Mouse (Mus musculus): ENCODE measurements at regions not wholly inside any gene's neighbourhood (a gene's known extent, or its start where the extent isn't known, plus 50 kb on each side); places are given as distances from the start of the nearest gene placed in this dataset.

DNA sequence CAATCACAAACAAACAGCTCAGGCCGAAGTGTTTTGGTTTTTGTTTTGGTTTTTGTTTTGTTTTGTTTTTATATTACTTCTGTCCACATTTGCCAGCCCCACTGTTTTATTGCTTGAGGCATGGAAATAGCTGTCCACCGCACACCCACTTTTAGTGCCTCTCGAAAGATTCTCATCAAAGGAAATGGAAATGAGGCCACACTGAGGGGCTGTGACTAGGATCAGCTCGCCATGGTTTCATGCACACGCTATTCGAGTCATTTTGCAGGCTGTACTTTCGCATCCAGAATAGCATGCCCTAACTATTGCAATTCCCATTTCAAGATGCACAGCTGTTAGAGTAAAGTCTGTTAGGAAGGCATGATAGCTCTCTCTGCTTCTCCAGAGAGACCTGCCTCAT, 1543.4 kb upstream of the Tenm3 start:
- DNase-seq (ENCODE audit: low spot score in 2 of 2), result peak in 1 of 2 experiments; percentile 7
- intact Hi-C loops (cut with DNase I), result no loop called here

DNA sequence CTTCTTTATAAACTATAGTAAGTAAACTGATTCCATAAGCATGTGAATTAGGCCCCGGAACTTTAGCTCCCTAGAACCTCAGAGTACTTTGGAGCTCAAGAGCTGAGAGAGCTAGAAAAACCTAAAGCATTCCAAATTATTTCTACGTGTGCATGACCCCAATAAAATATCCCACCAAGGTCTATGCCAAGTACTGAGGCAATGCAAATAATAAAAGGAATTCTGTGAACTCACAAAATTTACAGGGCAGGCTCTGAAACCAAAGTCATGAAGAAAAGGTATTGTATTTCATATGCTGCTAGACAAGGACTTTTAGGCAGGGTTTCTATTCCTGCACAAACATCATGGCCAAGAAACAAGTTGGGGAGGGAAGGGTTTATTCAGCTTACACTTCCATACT, 1539.9 kb upstream of the Tenm3 start:
- intact Hi-C loops (cut with DNase I), result no loop called here
- no peak for DNase-seq (ENCODE audit: low spot score in 2 of 2)

GRCm38 (mm10) chr8:50379745-50380144, 1536.0 kb upstream of the Tenm3 start:
- no peak for DNase-seq (ENCODE audit: low spot score in 2 of 2)
- intact Hi-C loops (cut with DNase I), result no loop called here

DNA sequence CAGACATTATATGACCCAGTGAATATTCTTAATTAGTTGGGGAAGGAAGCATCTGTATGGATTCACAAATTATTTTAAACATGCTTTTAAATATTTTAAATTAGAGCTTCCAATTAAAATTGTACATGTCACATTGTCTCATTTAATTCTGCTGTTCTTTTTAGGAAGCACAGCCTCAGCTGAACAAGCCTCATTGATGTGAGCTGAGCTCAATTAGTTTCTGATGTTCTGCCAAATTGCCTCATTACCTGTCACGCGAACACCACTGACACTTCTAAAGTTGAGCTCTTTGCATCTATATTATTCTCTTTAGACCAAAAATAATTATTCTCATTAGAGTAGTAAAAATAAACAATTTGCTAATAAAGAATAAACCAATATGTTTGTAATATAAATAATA, 1530.0 kb upstream of the Tenm3 start:
- intact Hi-C loops (cut with DNase I), result no loop called here
- DNase-seq (ENCODE audit: low spot score in 2 of 2), result no peak

GRCm38 (mm10) chr8:50326485-50326884, 1482.7 kb upstream of the Tenm3 start:
- no peak for DNase-seq (ENCODE audit: low spot score in 2 of 2)
- intact Hi-C loops (cut with DNase I), result no loop called here

DNA sequence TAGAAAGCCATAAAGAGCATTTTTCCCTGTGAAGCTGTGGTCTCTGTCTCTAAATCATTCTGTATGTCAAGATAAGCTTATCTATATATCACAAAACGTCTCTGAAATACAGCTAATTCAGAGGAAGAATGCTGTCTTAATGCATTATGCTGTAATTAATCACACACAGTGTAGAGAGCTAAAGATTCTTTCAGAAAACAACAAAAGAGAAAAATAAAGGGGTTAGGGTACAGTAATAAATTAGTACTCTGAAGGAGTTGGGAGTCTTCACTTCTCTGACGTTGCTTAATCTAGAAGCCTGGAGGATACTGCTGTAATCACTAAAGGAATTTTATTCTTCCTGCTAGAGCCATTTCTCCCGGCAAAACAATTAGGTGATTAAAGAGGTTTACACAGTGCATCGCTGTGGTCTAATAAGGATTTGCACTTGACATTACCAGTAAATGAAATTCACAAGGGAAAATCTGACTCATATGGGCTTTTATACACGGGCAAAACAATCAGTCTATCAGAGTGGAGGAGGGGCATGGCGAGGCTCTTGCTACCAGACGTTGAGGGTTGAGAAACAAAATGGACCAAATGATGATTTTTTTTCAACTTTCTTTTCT, 1477.7 kb upstream of the Tenm3 start:
- intact Hi-C loops (cut with DNase I), result no loop called here
- no peak for DNase-seq (ENCODE audit: low spot score in 2 of 2)

DNA sequence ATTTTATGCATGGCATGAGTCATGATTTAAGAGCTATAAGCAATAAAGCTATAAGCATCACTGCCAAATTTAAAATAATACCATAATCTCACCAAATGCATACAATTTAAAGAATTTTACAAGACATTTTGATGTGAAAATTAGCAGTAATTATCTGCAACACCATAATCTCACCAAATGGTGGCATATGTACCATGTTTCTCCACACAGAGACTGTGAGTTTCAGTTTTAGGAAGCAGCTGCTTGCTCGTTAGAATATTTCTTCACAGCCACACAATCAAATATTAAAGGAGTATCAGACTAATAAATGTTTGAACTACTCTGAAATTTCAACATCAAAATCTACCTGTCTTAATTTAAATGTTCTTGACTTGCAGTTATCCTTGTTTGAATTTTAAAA, 1472.9 kb upstream of the Tenm3 start:
- DNase-seq (ENCODE audit: low spot score in 2 of 2), result no peak
- intact Hi-C loops (cut with DNase I), result loop anchor here (10.0 kb wide), 1 partner anchor 598 kb away; no protein-coding TSS in a partner anchor

DNA sequence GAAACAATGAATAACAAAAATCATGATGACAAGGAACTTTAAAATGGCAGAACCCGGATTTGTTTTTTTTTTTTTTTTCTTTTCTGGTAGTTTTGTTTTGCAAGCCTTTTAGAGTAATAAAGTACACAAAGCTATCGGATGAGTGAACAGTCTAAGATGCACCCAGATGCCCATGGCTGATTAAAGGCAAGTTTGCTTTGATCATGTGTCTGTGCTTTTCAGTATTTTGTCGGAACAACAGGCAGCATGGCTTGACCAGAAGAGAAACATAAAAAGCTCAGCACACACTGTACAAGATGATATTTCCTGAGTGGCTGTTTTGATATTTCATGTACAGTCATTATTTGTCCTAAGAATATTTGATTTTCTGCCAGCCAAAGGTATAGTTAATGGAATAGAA, 1466.6 kb upstream of the Tenm3 start:
- no peak for DNase-seq (ENCODE audit: low spot score in 2 of 2)
- intact Hi-C loops (cut with DNase I), result loop anchor here (10.0 kb wide), 1 partner anchor 604 kb away; no protein-coding TSS in a partner anchor

- intact Hi-C loops (cut with DNase I), result no loop called here
Observed at GRCm38 (mm10) chr8:50300316-50300715, 1456.6 kb upstream of the Tenm3 start.

DNA sequence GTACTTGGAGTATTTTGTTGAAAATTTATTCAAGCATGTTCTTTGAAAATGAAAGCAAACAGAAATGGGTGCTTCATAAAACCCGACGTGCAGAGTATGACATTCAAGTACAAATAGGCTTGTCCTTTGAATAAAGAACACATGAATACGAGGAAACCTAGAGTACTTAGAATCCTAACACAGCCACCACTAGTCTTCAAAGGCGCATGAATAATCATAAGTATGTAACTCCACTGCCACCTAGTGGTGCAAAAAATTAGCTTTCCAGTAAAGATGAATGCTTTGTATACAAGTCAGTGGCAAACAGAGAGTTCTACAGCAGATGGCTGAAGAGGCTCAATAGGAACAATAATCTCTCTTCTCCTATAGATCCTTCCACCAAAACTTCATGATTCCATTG, 1449.8 kb upstream of the Tenm3 start:
- intact Hi-C loops (cut with DNase I), result no loop called here
- DNase-seq (ENCODE audit: low spot score in 2 of 2), result peak; percentile 89 to 96

More at GRCm38 (mm10) chr8:50300316-50300715, 1456.6 kb upstream of the Tenm3 start:
- no peak for DNase-seq (ENCODE audit: low spot score in 2 of 2)

DNA sequence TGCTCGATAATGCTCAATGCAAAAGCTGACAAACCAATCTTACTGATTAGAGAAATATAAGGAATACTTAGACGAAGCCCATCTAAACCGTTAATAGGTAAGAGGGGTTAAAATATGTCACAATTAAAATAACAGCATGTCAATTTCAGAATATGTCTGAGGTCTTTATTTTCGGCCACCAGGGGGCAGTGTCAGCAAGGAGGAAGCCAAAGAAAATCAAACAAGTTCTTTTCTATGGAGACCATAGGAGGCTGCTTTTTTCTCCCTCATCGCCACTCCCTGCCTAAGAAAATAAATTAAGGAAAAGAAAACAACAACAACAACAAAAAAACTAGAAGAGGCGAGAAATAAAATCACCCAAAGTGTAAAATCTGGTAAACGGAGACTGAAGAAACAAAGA, 1448.4 kb upstream of the Tenm3 start:
- intact Hi-C loops (cut with DNase I), result no loop called here
- peak; percentile 28 to 54 for DNase-seq (ENCODE audit: low spot score in 2 of 2)

- intact Hi-C loops (cut with DNase I), result no loop called here
- DNase-seq (ENCODE audit: low spot score in 2 of 2), result peak in 1 of 2 experiments; percentile 53
Observed at GRCm38 (mm10) chr8:50276346-50276745, 1432.6 kb upstream of the Tenm3 start.

DNA sequence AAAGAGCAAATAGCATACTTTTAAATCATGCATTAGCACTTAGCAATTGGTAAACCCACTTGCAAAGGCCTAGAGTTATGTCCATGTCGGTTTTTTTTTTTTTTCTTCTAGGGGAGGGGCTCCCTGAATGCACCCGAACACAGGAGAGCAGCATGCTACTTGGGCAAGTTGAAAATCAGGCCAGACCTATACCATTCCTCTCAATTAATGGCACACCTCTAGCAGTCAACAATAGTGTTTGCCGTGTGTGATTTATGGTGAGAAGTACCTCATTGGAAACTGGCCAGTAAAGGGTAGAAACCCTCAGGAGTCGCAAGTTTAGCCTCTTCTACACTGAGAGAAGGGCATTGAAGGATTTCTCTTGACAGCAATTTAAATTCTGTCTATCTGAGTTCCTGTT, 1421.0 kb upstream of the Tenm3 start:
- no peak for DNase-seq (ENCODE audit: low spot score in 2 of 2)
- intact Hi-C loops (cut with DNase I), result no loop called here
